Mouse (Mus musculus) layer of hippocampus, adult 11-12 months (tissue): ENCODE data around the gene Pla1a.
A peak's percentile ranks its signal among the peaks of the same experiment; 100 is the strongest.
"Not testable (repeated sequence)": the region's sequence is repeated elsewhere in the genome, so short reads cannot be mapped to it uniquely, and the experiment has no call there.

Source experiments
- DNase-seq: peaks from one replicate; pipeline ENCODE4 v3.0.0; 2022; ENCODE audit warnings: low spot score

Pla1a gene

DNA sequence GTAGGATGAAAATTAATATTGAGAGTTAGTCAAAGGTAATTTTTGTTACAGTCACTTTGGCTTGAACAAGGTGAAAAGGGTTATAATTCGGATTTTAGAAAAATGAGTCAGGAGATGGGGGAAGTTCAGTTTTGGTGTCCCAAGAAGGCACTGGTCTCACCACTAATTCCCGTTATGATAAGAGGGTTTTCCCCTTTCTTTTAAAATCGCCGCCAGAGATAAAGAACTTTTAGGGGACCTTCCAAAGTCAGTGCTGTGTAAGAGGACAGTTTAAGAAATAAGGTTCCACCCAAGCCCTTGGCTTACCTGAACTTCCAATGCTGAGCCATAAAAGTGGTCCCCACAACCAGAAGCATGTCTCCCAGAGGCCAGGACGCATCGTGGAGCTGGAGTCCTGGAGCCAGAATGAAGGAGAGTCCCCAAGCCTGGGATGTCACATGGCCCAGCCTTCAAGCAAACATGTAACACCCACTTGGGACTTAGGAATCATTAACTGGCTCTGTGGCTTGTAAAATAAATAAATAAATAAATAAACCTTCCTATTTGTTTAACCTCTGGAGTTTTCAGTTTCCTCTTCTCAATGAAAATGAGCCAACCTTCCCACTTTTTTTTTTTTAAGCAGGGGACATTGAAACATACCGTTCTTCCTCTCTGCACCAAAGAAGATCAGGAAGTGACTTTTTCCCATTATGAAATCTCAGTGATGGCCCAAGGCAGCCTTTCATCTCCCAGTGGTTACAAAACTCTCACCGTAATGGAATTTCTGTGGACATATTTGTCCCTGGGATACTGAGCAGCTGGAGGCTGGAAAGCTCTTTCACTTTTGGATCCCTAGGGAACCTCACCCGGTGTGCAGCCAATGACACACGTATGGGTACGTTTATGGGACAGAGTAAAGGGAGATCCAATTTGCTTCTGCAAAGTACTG lies at the start of gene Pla1a:
Gene Pla1a (minus strand): TSS at position 648 of the 928 bp plus-strand sequence.
- no peak for DNase-seq

GRCm38 (mm10) chr16:38481327-38481726 lies 48.4 kb upstream of the Pla1a start:
- no peak for DNase-seq

DNA sequence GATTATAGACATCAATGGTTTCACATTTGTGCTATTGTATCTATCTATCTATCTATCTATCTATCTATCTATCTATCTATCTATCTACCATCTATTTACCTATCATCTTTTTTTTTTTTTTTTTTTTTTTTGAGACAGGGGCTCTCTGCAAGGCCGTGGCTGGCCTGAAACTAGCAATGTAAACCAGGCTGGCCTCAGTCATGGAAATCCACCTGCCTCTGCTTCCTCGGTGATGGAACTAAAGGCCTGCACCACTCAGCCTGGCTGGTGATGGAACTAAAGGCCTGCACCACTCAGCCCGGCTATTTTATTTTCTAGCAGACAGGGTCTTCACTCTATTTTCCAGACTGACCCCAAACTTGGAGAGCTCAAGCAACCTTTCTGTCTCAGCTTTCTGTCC lies 45.4 kb upstream of the Pla1a start:
- no peak for DNase-seq

GRCm38 (mm10) chr16:38477241-38477608 lies 44.3 kb upstream of the Pla1a start:
- not testable (repeated sequence) for DNase-seq

DNA sequence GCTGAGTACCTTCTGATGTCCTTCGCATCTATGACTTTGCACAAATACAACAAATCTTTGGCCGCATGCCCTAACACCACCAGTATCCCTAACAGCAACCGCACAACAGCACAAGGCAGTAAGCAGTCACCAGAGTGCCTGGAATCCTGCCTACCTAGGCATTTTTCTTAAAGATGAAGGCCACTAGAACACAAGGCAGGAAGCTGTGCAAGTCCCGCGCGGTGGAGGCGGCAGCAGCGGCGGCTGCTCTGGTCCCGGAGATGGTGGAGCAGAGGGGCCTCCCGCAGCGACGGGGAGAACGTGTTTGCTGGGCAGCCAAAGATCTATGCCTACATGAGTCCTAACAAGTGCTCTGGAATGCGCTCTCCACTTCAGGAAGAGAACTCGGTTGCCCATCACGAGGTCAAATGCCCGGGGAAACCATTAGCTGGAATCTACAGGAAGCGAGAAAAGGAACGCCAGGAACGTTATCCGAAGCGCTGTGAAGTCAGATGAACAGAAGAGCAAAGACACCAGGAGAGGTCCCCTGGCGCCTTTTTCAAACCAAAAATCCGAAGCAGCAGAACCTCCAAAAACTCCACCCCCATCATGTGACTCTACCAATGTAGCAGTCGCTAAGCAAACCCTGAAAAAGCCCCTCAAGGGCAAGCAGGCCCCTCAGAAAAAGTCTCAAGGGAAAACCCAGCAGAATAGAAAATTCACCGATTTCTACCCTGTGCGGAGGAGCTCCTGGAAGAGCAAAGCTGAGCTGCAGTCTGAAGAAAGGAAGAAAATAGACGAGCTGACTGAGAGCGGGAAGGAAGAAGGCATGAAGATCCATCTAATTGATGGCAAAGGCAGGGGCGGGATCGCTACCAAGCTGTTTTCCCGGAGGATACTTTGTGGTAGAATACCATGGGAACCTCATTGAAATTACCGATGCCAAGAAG lies 43.6 kb upstream of the Pla1a start:
- DNase-seq = peak; percentile 23

DNA sequence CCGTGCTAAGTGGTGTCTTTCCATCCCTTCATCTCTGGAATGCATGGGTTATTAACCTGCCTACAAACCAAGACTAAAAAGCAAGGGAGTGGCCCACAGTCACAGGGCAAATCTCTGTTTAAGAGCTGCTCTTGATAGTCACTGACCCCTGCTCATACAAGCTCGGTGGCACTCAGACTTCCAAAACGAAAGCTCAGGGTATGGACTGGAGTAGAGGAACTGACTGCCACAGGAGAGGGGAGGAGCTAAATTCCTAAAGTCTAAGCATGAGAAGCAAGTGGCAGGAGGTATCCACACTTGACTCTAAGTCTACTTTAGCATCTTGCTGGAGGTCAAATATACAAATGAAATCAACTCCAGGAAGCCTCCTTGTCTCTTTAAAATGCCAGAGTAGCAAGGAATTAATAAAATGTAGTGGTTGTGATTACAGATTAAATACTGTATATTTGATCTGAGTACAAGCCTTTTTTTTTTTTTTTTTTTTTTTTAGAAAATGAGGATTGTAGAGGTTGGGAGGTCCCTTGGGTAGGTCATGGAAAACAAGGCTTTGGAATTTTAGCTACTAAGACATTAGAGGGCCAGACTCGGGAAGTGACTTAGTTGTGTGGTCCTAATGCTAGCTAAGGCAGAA lies 42.9 kb upstream of the Pla1a start:
- DNase-seq = no peak

DNA sequence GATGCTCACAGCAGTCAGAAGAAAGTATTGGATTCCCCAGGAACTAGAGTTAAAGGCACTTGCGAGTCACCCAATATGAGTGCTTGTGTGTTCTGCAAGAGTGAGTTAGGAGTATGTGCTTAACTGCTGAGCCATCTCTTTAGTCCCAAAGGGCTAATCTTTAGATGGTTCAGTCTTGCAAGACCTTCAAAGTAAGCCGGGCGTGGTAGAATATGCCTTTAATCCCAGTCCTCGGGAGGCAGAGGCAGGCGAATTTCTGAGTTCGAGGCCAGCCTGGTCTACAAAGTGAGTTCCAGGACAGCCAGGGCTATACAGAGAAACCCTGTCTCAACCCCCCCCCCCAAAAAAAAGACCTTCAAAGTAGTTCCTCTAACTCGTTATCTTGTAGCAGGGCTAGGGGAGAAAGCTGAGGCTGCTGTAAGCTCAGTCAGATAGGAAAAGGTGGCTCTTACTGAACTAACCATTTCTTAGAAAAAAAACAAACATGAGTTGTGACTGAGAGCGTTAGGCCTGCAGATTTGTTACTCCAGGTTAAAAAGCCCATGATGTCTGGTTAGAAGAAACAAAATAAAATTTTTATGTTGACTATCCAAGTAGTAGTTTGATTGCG lies 41.8 kb upstream of the Pla1a start:
- DNase-seq = no peak

DNA sequence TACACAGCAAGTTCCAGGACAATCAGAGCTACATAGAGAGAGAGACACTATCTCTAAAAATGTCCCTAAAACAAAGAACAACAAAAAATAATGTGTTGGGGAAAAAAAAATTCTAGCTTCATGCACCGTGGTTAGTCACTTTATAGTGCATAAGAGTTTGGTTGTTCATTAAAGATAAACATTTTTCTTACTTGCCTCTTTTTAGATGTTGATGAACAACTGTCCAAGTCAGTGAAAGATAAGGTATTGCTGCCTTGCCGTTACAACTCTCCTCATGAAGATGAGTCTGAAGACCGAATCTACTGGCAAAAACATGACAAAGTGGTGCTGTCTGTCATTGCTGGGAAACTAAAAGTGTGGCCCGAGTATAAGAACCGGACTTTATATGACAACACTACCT lies 40.7 kb upstream of the Pla1a start:
- DNase-seq = no peak

DNA sequence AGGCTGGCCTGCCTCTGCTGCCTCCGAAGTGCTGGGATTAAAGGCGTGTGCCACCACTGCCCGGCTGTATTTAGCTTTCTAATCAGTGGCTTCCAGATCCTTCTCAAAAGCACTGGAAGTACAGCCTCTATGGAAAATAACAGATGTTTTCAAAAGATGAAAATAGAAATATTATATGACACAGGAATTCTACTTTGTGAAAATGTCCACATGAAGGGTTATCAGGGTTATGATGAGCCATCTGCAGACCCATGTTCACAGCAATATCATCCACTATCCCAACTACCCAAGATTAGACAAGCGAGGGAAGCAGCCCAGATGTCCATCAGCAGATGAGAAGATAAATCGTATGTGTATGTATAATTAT lies 39.5 kb upstream of the Pla1a start:
- DNase-seq = no peak

DNA sequence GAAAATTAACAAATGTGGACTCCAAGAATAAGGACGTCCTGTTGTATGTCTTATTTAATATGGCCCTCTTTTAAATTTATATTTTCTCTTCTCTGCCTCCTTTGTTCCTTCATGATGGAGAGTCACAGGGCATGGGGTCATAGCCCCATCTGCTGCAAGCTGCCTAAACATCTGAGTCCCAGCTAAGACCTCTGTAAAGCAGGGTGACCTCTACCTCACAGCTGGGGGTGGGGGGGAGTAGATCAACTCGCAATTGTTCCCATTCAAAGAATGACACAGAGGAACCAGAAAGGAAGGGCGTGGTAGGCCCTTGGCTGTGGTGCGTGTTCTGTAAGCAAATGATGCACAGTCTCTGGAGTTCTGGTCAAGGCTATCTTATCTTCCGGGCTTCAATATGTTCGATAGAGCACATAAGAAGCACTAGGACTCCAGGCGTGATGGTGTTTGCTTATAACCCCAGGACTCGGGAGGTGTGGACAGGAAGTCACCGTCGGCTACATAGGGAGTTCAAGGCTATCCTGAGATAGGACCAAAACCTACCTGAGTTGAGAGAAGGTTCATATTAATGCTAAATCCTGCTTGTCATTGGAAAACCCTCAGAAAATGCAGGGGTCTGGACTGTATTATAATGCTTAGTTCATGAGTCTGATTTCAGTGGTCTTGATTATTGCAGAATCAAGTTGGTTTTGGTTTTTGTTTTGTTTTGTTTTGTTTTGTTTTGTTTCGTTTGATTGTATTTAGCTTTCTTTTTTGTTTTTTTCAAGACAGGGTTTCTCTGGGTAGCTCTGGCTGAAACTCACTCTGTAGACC lies 39.0 kb upstream of the Pla1a start:
- no peak for DNase-seq

DNA sequence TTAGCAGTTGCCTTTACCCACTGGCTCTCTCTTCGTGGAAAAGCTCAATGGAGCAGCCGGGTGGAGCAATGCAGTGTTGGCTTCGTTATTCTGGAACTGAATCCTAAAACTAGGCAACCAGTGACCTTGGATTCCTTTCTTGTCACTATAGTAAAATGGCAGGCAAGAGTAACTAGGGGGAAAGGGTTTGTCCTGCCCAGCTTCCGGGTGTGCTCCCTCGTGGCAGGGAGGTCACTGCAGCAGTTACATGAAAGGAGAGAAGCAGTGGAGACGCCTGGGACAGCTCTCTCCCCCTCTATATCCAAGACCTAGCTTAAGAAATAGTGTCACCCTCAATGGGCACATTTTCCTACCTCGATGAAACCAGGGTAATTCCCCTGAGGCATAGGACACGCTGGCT lies 36.5 kb upstream of the Pla1a start:
- no peak for DNase-seq

- no peak for DNase-seq
Measured at GRCm38 (mm10) chr16:38468706-38469018, 35.7 kb upstream of the Pla1a start.

DNA sequence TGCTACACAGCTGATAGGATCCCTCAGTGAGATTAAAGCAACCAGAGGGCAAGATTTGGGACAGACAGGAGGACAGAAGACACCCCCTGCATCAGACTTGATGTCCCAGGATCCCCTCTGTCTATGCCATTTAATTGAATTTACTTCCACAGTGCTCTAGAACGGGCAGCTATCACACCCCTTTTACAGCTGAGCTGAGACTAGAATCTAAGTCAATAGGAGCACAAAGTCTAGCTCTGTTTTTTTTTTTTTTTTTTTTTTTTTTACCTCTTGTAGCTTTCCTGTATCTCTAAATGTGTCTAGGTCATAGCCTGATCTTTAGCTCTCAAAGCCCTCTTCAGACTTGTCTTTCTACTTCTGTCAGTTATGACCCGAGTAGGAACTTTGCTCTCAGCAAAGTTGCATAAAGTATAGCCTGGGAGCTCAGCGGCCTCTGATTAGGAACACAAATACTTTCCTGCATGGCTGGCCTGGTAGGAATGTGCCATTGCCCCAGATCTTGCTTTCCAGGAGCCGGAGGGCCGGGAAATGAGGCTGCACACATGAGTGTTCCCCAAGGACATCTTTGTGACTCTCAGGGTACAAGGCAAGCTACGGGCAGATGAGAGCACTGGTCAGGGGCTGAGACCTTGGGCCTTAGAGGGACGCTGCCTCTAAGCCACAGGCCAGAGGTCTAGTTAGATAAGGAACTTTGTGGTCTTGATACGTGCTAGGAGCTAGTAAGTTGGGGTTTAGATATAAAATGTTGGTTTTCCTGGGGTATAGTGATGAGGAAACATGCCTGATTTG lies 35.2 kb upstream of the Pla1a start:
- DNase-seq = no peak

DNA sequence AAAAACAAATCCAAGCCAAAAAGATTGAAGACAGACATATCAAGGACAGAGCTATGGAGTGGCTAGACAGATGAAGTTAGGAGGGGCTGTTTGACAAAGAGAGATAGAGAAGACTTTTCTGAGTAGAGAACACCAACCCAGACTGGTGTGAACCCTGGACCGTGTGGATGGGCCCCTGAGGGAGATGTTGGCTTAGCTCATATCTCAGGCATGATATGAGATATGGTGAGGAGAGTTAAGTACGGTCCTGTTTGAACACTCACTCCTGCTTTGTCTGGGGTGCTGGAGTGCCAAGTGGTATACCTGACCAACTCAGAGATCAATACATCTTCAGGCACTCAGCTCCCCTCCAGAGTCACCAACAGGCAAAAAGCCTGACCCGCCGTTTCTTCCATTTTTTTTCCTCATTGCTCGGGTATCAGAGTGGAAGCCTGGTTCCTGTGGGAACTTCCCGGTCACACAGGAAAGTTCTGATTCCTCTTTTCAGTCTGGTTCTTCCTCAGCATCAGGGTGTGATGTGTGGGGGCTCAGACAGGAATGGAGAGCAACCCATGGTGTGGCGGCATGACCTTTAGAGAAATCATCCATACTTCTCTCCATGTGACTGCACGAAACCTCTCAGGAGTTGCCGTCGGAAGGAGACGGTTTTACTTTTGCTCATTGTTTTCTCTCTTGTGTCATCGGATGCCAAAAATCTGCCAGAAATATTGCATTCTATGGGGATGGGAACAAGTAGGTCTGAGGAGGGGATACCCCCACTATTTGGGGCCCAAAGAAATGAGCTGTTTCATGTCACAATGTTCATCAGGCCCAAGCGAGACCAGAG lies 34.4 kb upstream of the Pla1a start:
- DNase-seq = no peak

GRCm38 (mm10) chr16:38466089-38466488 lies 33.1 kb upstream of the Pla1a start:
- DNase-seq = no peak

- DNase-seq = no peak
Measured at GRCm38 (mm10) chr16:38463305-38463704, 30.4 kb upstream of the Pla1a start.

DNA sequence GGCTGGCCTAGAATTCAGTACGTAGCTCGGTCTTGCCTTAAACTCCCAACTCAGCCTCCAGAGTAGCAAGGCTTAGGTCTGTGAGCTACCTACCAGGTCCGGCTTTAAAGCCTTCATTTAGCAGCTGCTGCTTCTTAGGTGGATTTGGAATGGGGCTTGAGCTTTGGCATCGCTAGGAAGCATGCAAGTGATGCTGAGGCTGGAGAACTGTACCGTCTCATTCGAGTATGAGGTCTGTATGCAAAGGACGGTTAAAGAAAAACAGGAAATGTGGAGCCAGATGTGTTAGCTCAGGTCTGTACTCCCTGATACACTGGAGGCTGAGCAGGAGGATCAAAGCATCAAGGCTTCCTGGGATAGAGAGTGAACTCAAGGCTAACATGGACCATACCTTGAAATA lies 29.2 kb upstream of the Pla1a start:
- no peak for DNase-seq

DNA sequence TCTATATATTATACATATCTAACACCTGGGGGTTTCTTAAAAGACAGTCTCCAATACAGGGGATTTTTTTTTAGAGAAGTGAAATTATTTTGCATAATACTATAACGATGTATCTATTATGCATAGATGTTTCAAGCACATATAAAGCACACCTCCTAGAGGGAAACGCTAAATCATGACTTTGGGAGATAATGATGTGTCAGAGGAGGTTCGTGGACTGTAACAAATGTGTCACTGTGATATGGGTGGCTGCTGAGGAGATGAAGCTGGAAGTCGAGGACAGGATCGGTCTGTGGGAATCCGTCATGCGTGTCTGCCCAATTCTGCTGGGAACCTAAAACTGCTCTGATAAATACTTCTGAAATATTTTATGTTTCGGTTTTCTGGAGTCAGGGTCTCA lies 28.8 kb upstream of the Pla1a start:
- DNase-seq = no peak

DNA sequence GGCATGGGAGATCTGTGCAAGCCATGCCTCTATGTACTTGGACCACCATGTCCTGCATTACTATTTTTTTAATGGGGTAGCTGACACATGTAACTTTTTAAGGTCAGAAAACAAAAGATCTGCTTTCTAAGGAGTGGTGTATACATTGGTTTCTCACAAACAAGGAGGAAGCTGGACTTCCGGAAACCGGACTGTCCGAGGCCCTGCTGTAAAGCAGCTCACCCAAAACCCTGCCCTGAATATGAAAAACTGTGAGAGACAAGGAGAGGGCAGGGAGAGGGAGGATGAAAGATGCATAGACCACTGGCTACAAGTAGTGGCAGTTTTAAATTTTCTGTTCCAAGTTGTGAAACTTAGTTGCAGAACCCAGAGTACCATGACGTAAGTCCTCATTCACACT lies 27.0 kb upstream of the Pla1a start:
- no peak for DNase-seq
